Mouse (Mus musculus): ENCODE results near the gene Zfand3.
A peak's percentile ranks its signal among the peaks of the same experiment; 100 is the strongest.

Zfand3 gene

DNA sequence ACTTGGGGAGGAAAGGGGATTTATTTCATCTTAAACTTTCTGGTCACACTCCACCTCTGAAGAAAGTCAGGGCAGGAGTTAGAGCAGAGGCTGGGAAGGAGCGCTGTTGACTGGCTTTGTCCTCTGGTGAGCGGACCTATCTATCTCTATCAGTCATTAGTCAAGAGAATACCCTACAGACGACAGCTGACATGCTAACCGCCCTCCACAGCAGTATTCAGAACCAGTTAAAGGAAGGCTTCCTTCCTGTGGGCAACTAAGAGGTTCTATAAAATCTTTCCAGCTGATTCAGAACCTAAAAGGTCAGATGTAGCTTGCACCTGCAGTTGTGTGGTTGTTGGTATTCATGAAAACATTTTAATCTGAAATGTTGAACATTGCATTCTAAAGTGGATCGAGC is 154.8 kb downstream of the Zfand3 start:
- no peak for DNase-seq

DNA sequence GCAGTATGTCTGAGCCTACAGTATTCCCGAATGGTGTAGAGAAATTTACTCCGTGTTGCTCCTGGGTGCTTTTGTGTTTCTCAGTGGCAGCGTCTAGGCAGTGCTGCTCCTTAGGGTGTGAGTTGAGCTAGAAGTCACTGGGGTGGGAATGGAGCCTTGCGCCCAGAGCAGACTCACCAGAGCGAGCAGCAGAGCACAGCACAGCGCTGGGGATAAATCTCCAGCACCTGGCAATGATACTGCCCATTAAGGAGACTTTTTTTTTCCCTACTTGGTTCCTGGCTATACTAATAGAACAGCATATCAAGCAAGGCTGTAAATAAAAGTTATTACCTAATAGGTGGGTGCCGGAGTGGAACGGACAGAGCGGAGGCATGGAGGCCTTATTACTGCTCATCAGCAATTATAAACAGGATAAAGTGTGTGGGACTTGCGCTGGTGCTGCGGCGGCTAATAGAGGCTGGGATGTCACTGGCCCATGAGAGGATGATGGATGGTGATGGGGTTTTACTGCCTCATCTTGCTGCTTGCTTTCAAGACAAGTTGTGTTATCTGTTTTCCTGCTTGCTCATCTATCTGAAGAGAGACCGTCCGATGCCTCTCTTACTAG is 156.4 kb downstream of the Zfand3 start:
- DNase-seq: no peak

DNA sequence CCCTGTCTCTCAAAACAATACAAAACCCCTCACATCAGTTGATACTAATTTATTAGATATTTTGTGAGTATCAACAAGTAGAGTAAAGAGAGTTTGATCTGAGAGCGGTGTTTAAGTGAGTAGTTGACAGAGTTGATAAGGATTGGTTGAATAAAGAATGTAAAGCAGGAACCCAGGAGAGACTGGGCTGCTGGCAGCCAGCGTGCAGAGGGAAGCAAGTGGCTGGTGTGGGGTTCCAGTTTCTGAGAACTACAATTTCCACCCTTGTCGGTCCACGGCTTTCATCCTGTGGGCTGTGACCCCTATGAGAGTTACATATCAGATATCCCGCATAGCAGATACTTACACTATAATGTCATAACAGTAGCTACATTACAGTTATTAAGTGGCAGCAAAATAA is 158.4 kb downstream of the Zfand3 start:
- no peak for DNase-seq

DNA sequence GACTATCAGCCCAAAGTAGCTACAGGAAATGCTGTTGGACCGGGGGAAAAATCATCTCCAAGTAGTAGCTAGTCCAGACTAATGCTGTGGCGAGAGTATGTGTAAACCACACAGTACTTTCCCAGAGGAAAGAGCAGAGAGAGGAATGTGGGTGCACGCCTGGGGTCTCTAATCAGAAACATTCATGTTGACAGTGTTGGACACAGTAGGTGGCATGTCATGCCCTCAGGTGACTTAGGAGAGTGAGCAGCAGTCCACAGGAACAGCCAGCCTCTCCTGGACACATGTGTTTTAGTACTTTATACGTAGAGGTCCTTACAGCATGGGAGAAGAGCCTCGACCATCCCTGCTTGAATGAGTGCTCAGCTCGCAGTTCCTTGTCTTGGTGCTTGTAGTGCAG is 159.3 kb downstream of the Zfand3 start:
- DNase-seq: no peak

DNA sequence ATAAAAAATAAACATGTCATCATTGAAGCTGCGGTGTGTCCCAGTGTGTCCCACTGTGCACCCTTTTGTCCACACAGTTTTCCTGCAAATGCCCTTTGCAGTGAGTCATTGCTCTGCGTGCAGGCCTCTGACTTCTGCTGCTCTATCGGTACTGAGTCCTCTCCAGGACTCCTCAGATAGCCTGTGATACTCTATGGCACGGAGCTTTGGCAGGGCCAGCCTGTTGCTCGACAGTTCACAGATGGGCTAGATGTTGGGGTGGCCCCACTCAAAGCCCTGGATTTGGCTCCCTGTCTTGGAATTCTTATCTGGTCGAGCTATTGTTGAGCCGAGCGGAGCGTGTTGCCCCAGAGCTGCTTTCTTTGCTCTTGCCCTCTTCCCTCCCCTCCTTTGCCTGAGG is 160.3 kb downstream of the Zfand3 start:
- no peak for DNase-seq

DNA sequence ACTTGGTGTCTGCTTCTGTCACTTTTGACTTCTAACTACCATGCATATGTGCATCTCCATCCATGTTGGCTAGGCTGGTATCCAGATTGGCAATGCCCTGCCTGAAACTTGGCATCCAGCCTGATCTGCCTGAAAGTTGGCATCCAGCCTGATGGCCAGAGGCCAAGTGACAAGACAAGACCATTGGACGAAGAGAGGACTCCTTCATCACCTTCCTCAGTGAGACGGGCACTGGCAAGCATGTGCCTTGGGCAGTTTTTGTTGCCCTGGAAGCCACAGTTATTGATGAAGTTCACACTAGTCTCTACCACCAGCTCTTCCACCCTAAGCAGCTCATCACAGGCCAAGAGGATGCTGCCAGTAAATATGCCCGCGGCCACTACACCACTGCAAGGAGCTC is 172.9 kb downstream of the Zfand3 start:
- peak; percentile 81 for DNase-seq

DNA sequence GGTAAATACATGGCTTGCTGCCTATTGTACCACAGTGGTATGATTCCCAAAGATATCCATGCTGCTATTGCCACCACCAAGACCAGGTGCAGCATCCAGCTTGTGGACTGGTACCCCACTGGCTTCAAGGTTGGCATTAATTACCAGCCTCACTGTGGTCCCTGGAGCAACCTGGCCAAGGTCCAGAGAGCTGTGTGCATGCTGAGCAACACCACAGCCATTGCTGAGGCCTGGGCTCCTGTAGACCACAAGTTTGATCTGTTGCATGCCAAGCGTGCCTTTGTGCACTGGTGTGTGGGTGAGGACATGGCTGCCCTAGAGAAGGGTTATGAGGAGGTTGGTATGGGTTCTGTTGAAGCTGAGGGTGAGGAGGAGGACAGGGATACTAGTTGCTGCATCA is 173.9 kb downstream of the Zfand3 start:
- no peak for DNase-seq

DNA sequence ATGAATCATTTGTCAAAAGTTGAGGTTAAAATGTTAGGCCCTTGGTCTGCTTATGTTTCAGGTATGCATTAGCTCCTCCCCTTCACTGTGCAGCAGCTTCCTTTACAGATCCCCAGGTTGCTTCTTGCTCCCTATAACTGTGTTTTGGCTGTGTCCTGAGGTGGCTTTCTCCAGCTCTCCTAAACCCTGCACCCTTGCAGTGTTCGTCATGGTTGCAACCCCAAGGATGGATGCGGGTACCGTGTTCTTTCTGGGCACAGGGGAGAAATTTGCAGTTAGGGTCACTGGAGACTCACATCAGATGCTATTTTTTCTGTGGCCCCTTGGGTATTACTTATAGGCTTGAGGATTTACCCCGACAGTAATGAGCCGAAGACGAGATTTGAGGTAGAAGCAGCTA is 175.7 kb downstream of the Zfand3 start:
- no peak for DNase-seq

DNA sequence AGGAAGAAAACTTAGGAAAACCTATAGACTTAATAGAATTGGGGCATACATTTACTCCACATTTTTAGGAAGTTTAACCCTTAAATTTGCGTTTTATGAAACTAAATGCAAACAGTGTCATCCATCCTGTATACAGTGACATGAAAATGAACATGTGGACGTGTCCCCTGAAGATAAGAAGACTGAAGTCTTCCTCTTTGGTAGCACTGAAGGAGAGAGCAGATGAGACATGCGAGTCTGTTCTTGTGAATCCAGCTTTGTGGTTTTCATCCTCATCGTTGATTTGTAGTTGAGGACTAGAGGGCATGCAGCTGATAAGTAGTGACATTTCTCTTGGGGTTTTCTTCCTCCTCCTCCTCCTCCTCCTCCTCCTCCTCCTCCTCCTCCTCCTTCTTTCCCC is 177.0 kb downstream of the Zfand3 start:
- DNase-seq: no peak

DNA sequence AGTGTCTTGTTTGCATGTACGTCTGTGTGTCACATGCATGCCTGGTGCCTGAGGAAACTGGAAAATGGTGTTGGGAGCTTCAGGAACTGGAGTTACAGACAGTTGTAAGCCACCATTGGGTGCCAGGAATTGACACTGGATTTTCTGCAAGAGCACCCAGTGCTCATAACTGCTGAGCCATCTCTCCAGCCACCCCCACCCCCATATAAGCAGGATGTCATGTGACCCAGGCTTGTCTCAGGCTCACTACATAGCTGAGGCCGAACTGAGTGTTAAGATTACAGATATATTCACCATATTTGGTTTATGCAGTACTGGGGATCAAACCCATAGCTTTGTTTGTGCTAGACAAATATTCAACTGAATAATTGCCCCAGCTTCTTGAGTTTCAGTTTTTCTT is 177.5 kb downstream of the Zfand3 start:
- peak; percentile 1 for DNase-seq

DNA sequence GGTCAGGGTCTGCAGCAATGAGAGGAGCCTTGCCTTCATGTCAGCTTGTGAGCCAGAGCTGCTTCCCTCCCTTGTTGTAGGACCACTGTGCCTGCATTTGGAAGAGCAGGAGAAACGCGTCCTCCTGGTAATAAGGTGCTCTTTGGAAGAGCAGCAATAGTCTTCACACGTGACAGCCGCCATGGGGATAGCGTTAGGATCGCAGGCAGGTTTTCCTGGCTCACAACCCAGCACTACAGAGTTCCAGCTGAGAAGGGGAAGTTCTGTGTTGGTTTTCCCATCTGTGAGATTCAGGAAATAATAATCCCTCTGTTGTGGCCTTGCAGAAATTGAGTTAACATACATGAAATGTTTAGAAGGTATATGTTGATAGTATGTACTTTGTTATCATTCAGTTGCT is 179.0 kb downstream of the Zfand3 start:
- DNase-seq: no peak

DNA sequence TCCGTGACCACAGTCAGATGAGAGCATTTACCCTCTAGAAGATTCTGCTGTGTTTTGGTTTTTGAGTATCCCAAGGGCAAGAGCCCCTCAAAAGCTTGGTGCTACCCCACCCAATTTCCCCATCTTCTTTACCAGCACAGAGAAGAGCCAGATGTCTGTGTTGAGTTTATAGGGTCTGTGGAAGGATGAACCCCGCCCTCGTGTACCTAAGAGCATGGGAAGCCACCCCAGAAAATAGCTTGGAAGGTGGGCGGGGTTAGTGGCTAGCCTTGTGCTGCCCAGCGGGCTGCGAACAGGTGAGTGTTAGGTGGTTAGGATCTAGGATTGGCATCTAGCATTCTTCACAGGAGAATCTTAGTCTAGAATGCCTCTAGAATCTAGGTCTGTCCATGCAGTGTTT is 182.6 kb downstream of the Zfand3 start:
- no peak for DNase-seq

DNA sequence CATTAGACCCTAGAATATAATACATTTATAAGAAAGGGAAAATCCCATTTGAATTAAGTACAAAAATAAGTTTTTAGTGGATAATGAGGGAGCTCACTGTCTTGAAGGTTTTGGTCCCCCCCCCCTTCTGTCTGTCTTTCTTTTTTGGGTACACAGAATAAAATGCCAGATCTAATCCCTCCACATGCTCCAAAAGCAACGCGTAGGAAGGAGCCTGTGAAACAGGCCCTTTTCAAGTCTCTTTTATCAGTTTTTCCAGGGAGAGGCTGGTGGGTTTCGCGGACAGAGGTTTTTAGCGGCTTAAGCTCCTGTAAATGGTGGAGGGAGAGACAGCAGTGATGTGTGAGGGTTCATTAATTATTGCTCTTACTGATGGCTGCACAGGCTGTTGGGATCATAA is 183.0 kb downstream of the Zfand3 start:
- no peak for DNase-seq

DNA sequence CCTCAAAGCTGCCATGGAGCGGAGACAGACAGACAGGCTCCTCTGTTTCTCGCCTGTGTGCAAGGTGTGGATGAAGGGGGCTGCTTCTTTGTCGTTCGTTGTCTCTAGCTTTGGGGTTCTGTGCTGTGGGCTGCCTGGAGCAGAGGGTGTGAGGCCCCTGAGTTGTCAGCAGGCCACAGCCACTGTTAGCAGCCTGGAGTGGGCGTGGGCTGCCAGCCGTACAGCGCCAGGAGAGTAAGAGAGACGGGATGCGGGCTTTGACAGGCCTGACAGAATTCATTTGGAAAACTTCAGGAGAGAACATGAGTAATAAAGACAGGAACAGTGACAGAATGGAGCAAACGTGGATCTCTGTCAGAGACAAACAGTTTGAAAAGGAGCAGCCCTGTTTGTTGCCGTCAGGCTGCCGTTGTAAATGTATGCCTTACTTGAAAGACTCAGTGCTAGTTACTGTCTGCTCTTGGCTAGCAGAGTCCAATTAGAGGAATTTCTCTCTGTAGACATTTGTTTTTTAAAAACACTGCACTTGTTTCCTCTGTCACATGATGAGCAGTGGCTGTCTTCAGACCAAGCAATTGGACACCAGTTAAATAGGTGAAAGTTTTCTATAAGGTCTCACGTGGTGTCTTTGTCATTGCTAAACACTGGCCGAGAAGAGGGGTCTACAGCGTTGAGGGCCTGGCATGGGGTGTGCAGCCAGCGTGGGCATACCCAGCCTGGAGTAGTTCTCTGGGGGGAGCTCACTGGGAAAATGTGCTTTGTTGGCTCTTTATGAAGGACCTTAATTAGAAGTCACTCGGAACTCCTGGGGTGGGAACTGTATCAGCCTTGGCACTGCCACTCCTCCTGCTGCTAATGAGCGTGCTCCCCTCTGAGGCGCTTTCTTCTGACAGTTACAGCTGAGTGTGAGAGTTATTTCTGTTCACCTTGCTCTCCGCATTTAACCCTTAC is 183.8 kb downstream of the Zfand3 start:
- DNase-seq: peak; percentile 27

DNA sequence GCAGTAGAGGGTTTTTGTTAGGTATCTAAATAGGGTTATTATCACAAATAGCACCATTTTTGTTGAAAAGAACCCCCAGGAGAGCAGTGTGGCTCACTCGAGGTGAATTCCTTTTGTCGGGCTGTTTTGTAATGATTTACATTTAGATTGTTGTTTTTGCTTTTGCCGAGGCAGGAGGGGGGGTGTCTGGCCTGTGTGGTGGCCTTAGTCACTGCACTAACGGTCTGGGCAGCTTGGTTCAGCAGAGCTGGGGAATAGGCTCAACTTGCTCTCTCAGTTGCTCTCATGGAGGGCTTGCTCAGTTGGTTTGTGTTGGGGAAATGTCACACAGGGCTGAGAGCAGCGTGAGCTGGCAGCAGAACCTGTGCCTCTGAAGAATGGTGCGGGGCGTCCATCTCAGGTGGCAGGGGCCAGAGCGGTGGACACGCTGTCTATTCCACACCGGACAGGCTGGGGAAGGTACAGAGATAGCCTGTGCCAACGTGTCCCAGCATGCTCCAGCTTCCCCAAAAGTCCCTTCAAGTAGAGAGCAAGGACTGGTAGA is 186.6 kb downstream of the Zfand3 start:
- DNase-seq: peak; percentile 3

DNA sequence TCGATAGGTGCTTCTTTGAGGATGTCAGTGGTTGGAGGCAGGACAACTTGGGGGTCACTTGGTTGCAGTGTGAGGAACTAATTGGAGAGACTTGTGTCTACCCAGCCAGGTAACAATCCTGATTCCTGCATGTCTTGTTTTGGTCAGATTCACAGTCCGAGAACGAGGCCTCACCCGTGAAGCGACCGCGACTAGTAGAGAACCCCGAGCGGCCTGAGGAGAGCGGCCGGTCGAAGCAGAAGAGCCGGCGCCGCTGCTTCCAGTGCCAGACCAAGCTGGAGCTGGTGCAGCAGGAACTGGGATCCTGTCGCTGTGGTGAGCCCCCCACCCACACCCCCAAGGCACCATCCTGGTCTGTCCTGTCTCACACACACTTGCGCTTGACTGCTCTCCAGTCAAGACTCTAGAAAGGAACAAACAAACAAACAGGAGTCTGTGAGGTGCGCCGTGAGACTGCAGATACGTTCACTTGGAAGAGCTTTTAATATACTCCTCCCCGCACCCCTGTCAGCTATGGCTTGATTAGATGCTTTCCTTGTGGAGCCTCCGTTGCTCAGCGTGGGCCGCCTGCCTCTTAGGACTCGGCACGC is 188.0 kb downstream of the Zfand3 start:
- DNase-seq: no peak

DNA sequence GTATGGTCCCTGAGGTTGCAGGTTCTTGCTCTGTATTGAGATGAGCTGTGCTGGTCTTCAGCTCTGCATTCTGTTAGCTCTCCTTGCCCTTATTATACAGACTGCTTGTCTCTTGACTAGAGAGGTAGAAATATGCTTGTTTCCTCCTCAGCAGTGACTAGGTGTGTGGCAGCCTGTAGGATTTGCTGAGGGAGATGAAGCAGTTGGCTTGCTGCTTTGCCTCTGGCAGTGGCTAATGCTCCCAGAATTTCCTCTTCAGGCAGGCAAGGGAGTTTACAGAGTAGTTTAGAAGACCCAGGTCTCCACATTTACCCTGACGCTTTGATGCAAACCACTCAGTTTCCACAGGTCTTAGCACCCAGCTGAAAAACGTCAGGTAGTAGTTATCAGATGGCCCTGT is 189.1 kb downstream of the Zfand3 start:
- DNase-seq: peak; percentile 1

DNA sequence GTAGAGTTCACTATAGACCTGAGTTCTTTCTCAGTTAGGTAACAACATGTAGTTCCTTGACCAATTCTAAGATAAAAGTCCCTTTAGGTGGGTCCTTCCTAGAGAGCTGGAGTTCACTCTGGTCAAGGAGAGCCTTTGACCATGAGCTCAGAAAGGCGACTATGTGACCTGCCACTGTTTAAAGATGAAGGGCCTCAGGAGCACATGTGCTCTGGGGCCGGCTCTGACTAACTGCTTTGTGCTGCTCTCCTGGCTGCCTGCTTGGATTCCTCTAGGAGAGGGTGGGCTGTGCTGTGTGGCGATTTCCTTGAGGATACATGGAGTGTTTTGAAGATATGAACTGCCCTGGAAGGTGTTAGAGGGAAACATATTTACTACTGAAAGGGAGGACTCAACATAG is 189.6 kb downstream of the Zfand3 start:
- DNase-seq: peak; percentile 2

DNA sequence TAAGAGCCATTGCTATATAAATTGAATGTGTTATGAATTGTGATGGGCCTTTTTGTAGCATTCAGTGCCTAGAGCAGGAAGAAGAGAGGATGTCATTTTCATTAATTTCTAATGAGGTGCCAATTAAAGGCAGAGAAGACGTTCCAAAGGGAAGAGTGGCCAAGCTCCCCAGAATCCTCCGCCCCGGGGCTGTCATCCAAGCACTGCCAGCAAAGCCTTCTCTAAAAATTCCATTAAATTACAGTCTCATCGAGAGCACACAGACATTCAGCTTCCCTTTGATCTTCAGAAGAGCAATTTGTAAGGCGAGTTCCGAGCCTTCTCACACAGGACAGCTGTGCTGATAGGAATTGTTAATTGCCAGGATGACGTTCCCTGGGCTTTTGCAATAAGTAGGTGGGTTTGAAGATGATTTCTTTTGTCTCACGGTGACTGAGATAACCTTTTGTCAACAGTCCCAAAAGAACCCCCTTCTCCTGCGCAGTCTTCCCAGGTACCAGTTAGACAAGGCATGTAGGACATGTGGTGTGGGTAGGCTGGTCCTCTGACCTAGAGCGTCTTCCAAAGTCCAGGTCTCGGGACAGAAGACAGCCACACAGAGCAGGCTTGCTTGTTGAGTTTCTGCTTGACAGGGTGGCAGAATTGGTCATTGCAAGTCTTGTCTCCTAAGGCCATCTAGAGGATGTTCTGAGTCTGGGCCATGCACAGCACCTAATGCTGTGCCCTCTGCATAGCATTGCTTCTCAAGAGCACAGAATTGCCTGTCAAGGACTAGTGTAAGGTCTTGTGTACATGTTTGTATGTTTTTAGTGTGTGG is 190.3 kb downstream of the Zfand3 start:
- DNase-seq: no peak

DNA sequence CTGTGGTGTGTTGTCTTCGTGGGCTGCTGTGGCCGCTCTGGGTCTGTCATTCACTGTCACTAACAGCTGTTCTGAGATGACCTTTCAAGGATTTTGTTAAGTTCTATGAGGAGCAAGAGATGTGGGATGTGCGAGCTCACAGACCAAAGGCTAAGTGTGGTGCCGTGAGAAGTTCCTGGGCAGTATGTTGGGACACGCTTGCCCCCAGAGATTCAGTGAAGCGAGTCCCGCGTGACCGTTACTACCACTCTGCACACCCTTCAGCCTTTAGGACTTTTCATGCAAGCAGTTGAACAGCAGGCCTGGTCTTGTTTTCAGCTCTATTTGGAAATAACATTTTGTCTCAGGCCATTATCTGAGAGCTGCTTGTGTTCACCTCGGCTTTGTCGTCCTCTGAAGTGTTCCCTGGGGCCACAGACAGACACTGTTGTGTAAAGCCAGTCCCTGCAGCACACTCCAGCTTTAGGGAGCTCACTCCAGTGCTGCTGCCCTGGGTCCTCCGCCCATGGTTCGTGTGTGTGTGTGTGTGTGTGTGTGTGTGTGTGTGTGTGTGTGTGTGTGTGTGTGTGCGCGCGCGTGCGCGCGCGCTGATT is 191.2 kb downstream of the Zfand3 start:
- no peak for DNase-seq

DNA sequence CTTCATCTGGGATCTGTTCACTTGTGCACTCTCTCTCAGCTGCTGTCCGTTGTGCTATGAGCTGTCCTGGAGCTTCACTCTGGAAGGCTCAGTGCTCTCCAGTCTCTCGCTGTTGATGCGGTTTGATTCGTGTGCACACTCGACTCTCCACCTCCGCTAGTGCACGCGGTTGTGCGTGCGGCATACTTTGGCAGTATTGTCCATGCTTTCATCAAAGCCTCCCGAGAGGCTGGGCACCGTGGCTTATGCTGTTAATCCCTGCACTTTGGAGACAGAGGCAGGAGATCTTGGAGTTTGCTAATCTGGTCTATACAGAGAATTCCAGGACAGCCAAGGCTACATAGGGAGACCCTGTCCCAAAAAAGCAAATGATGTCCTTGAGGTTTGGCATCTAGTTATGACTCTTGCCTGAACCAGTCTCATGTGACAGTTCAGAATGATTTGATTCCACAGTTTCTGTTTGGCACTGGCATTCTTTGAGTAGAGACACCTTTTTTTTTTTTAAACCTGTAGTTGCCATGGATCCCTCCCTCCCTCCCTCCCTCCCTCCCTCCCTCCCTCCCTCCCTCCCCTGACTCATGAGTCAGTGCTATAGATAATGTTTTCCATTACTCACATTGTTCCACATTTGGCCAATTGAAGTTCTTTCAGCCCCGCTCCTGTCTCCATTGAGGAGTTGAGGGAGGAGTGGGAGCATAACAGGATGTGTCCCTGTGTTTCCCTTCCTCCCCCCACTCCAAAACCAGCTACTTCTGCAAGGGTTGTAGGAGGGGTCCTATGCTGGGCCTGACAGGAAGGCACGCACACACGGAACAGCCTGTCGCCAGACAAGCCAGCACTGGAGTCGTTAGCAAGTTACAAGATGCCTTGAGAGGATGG is 192.1 kb downstream of the Zfand3 start:
- no peak for DNase-seq
